Mouse (Mus musculus): ENCODE data around the gene Zyg11a.
"Not testable (repeated sequence)": the region's sequence is repeated elsewhere in the genome, so short reads cannot be mapped to it uniquely, and the experiment has no call there.

The Zyg11a gene

GRCm38 (mm10) chr4:108217332-108218179 is at the start of gene Zyg11a:
TSS of gene Zyg11a (minus strand) at chr4:108218048.
- no peak for DNase-seq (ENCODE audit: low read depth)

DNA sequence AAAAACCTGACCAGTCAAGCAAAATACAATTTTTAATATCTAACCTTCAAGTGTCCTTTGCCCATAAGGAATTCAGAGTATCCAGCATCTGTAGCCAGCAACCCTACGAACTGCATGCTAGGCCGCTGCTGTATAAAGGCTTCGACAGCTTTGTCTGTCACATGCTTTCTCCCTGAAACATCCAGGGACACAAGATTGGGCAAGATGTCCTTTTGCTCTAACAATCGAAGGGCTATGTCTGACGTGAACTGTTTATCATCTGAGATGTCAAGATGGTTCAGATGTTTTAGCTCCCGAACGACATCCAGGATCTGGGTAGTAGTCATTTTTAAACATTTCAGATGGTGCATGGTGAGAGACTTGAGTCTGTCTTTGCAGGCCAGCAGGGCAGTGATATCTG is 47.9 kb upstream of the Zyg11a start:
- no peak for DNase-seq (ENCODE audit: low read depth)

GRCm38 (mm10) chr4:108253317-108253716 is 35.5 kb upstream of the Zyg11a start:
- DNase-seq (ENCODE audit: low read depth) = no peak

DNA sequence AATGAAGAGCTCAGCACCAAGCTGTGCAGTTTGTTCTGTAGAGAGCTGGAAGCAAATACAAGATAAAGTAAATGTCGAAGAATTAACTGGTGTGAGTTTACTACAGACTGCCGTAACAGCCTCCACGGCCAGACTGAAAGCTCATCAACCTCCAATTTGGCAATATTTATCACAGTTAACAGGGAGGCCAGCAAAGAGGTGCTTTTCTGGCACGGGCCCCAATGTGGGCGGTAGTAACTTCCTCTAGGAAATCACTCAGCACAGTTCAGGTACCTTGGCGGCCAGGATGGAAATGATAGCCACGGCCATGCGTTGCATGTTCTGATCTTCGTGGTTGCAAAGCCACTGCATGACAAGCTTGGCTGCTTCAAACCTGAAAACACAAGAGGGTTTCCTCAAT is 32.7 kb upstream of the Zyg11a start:
- no peak for DNase-seq (ENCODE audit: low read depth)

DNA sequence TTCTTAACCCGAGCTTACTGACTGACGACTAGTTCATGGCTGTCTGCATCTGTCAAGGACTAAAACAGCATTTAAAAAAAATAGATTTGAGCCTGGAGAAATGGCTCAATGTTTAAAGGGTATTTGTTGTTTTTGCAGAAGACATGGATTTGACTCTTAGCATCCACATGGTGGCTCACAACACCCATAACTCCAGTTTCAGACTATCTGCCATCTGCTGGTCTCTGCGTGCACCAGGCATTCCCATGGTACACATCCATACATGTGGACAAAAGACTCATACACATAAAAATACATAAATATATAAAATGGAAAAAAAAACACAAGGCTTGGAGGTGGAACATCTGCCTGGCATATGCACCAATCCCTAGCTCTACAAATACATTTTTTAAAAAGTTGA is 31.5 kb upstream of the Zyg11a start:
- DNase-seq (ENCODE audit: low read depth) = no peak

- no peak for DNase-seq (ENCODE audit: low read depth)
Measured at GRCm38 (mm10) chr4:108233654-108234053, 15.8 kb upstream of the Zyg11a start.

- no peak for DNase-seq (ENCODE audit: low read depth)
Measured at GRCm38 (mm10) chr4:108225341-108225872, 7.6 kb upstream of the Zyg11a start.

DNA sequence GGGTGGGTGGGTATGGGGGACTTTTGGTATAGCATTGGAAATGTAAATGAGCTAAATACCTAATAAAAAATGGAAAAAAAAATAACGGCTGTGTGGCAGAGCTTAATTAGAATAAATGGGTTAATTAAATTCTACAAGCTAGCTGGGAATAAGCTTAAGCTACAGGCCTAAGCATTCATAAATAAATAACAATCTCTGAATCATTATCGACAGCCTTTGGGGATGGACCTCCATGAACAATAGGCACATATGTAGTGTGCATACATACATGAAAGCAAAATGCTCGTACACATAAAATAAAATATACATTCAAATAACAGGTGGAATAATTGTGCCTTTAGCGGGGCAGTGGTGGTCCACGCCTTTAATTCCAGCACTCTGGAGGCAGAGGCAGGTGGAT is 4.7 kb upstream of the Zyg11a start:
- DNase-seq (ENCODE audit: low read depth) = no peak

DNA sequence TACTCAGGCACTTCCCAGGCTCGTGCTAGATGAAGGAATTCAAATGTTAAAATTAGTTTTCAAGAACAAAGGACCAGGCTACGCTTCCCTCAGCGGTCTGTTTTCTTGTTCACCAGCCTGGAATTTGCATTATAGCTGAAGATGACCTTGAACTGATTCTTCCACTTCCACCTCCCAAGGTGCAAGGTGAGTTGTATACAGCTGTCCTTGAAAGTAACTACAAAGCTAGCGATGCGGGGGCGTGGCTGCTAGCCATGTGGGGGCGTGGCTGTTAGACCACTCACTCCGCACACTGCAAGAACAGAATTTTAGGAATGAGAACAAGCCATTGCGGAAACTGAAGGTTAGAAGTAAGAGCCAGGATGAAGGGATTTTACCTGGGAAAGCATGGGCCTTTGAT is 1.2 kb upstream of the Zyg11a start:
- DNase-seq (ENCODE audit: low read depth) = no peak

GRCm38 (mm10) chr4:108213023-108213422 is 4.8 kb downstream of the Zyg11a start:
- DNase-seq (ENCODE audit: low read depth) = no peak

DNA sequence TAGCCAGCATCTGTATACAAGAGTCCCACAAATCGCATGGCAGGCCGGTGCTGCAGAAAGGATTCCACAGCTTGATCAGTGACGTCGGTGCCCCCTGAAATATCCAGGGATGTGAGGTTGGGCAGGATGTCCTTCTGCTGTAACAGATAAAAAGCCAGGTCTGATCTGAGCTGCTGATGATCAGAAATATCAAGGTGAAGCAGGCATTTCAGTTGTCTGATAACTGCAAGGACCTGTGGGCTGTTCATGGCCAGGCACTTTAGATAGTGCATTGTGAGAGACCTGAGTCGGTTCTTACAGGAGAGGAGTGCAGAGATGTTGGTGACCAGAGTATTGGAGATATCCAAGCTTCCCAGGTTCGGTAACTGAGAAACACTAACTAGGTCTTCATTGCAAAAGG is 13.2 kb downstream of the Zyg11a start:
- no peak for DNase-seq (ENCODE audit: low read depth)

- DNase-seq (ENCODE audit: low read depth) = no peak
Measured at GRCm38 (mm10) chr4:108199236-108199635, 18.6 kb downstream of the Zyg11a start.

DNA sequence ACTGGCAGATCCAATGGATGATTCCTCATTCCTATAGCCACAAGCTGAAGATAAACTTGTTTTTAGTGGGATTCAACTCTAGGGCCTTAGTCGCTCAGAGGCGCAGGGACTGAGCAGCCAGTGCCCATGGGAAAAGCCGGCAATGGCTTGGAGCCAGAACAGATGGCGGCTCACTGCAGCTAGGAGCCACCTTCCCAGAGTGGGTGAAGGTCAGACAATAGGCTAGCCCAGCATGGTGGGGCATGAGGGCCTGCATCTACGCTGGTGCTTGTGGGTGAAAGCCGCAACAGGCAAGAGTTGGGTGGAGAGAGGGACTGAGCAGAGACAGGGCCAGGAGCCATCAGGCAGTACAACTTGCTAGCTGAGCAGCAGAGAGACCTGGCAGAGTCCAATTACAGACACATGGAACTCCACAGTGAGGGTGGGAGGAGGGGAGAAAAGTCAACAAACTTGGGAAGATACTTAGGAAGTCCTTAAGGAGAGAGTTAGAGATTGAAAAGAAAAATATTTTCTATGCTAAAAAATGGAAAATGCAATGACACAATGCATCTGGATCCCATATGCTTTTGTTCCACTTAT is 21.5 kb downstream of the Zyg11a start:
- DNase-seq (ENCODE audit: low read depth) = no peak

- DNase-seq (ENCODE audit: low read depth) = no peak
Measured at GRCm38 (mm10) chr4:108192821-108193323, 25.0 kb downstream of the Zyg11a start.

GRCm38 (mm10) chr4:108182278-108182677 is 35.6 kb downstream of the Zyg11a start:
- no peak for DNase-seq (ENCODE audit: low read depth)

- DNase-seq (ENCODE audit: low read depth) = no peak
Measured at GRCm38 (mm10) chr4:108168056-108168455, 49.8 kb downstream of the Zyg11a start.

- no peak for DNase-seq (ENCODE audit: low read depth)
Measured at GRCm38 (mm10) chr4:108166874-108167273, 51.0 kb downstream of the Zyg11a start.

- DNase-seq (ENCODE audit: low read depth) = no peak
Measured at GRCm38 (mm10) chr4:108165152-108165895, 52.5 kb downstream of the Zyg11a start, which contains the start of gene Echdc2. TSS of gene Echdc2 (plus strand) at chr4:108165437.

DNA sequence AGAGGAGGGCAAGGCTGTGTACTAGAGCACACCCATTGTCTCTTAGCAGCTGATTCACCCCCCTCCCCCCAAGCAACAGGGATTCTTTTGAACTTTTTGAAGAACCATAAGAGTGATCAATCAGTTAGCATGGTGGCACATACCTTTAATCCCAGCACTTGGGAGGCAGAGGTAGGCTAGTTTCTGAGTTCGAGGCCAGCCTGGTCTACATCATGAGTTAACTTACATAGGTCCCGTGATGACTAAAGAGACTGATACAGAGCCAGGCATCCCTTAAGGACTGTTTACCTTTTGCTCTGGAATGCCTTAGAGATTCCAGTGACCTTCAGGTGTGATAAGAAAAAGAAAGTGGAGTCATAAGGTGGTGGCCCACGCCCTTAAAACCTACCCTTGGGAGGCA is 54.6 kb downstream of the Zyg11a start:
- DNase-seq (ENCODE audit: low read depth) = no peak

- DNase-seq (ENCODE audit: low read depth) = no peak
Measured at GRCm38 (mm10) chr4:108161936-108162335, 55.9 kb downstream of the Zyg11a start.

DNA sequence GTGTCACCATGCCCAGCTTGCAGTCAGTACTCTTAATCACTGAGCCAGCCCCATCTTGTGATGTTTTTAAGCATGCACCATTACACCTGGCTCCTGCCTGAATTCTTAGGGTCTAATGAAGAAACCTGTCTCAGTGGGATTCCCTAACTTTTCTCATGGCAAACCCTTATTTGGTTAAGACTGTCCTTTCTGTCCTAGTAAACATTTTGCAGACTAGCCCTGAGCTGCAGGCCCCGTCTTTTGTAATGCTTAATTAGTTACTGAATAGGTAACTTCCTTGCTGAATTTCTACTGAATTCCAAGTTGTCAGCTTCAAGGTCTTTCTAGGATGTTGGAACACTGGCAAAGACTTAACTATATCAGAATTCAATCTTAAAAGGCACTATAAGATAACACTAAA is 62.7 kb downstream of the Zyg11a start:
- DNase-seq (ENCODE audit: low read depth) = not testable (repeated sequence)

DNA sequence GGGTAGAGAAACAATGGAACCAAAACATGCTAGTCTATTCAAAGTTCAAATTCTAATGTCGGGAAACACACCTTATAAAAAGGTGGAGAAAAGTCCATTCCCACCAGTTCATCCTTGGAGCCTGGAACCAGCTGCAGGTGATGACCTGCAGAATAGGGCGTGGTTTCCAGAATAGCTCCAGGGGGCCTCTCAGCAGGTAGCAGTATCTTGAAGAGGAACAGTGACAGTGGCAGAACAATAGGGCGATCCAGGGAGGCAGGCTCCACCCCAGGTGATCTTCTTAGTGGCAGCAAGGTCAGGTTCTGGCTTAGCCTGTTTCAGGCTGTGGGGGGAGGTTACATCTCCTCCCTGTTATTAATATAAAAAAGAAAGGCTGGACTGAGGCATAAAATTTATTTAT is 72.3 kb downstream of the Zyg11a start:
- not testable (repeated sequence) for DNase-seq (ENCODE audit: low read depth)

All from fibroblast of lung, adult 2 months (primary cell).